Mouse (Mus musculus) midbrain, embryonic 14.5 days (tissue): ENCODE data around the gene Olfr1357. TPM values are rescaled to one million over a fixed set of nuclear protein-coding genes. Genes with fewer than 3 reads are reported as not detected.
A peak's percentile ranks its signal among the peaks of the same experiment; 100 is the strongest.
"Not testable (repeated sequence)": the region's sequence is repeated elsewhere in the genome, so short reads cannot be mapped to it uniquely, and the experiment has no call there.

Source experiments
- ATAC-seq: fragments of 200-750 bp; cut with Nextera tagmentation; 2 replicates; pipeline ENCODE4 v1.8.0; 2017; ENCODE audit warnings: moderate number of reproducible peaks, moderate library complexity; ENCODE audit not compliant: low FRiP score, low TSS enrichment
- DNase-seq: peaks from one replicate; pipeline ENCODE4 v3.0.0-alpha.2; 2015
- H3K27ac ChIP-seq: fragments of 300-500 bp; sonication (generic); replicated peaks from 2 replicates; pipeline ENCODE4 v1.5.1; 2014; ENCODE audit warnings: mild to moderate bottlenecking, low read depth, low read length, moderate library complexity
- H3K27me3 ChIP-seq: fragments of 300-500 bp; sonication (generic); 2 replicates; pipeline ENCODE4 v1.6.1; 2014; ENCODE audit warnings: low read length, control low read depth, mixed read lengths; ENCODE audit not compliant: control insufficient read depth, insufficient read depth
- H3K36me3 ChIP-seq: fragments of 300-500 bp; sonication (generic); 2 replicates; pipeline ENCODE4 v1.6.1; 2014; ENCODE audit warnings: low read length, control low read depth; ENCODE audit not compliant: control insufficient read depth, insufficient read depth
- H3K4me1 ChIP-seq: fragments of 300-500 bp; sonication (generic); 2 replicates; pipeline ENCODE4 v1.6.1; 2014; ENCODE audit warnings: mild to moderate bottlenecking, antibody characterized with exemption, low read length, control low read depth; ENCODE audit not compliant: control insufficient read depth, insufficient read depth
- H3K4me2 ChIP-seq: fragments of 300-500 bp; sonication (generic); 2 replicates; pipeline ENCODE4 v1.6.1; 2014; ENCODE audit warnings: mild to moderate bottlenecking, low read length, moderate library complexity
- H3K4me3 ChIP-seq: fragments of 300-500 bp; sonication (generic); replicated peaks from 2 replicates; pipeline ENCODE4 v1.5.1; 2014; ENCODE audit warnings: low read depth, low read length
- H3K9ac ChIP-seq: fragments of 300-500 bp; sonication (generic); replicated peaks from 2 replicates; pipeline ENCODE4 v1.6.1; 2014; ENCODE audit warnings: mild to moderate bottlenecking, low read length, moderate library complexity
- H3K9me3 ChIP-seq: fragments of 300-500 bp; sonication (generic); 2 replicates; pipeline ENCODE4 v1.6.1; 2016; ENCODE audit warnings: low read length, control low read depth, mixed read lengths; ENCODE audit not compliant: control insufficient read depth
- WGBS: fragments of 180-500 bp; shearing (Covaris S2); extraction: QIAGEN DNeasy Blood & Tissue Kit; methylation state at CpG from one replicate; pipeline ENCODE4 v1.1.7; 2014; 5-methylcytosine and 5-hydroxymethylcytosine counted together
- polyA plus RNA-seq: library from polyadenylated mRNA; unstranded; fragments of >200 nt; fragmentation: Nextera tagmentation; extraction: Ambion mirVana; gene quantifications from 2 replicates; pipeline ENCODE4 v1.2.1, GENCODE M21; 2014

The Olfr1357 gene
- polyA plus RNA-seq: not detected in 2 replicates

- no peak within 1 kb of the TSS for H3K27ac ChIP-seq
- H3K4me2 ChIP-seq: no peak within 1 kb of the TSS
- ATAC-seq (no peak), DNase-seq (no peak)
- H3K36me3 ChIP-seq: no peaks in the 10 kb centered on the region
- H3K9ac ChIP-seq: no peak within 1 kb of the TSS
- no peaks in the 10 kb centered on the region for H3K4me1 ChIP-seq
- H3K4me3 ChIP-seq: no peak within 1 kb of the TSS
- H3K9me3 ChIP-seq: no peaks in the 10 kb centered on the region
- no peaks in the 10 kb centered on the region for H3K27me3 ChIP-seq
- 79% methylated on average over 1 of the region's 1 CpGs for WGBS
Measured at GRCm38 (mm10) chr10:78617974-78618373, at the start of gene Olfr1357. Gene Olfr1357, minus strand, starts transcription at chr10:78618074.

DNA sequence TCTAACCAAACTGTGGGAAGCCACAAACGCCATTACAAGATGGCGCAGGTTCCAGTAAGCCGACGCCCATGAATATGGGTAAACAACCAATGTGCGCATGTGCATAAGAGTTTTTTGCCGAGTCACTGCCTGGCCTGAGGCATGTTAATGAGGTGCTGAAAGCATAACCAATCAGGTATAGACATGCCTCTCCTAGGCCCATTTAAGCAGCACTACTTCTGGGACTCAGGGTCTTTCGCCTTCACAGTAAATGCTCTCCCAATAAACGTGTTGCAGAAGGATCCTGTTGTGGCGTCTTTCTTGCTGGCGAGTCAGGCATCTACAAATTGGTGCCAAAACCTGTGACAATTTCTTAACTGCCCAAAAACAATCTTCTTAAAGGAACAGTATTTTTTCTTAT, 48.8 kb upstream of the Olfr1357 start:
- H3K4me2 ChIP-seq, H3K27ac ChIP-seq, ATAC-seq, H3K27me3 ChIP-seq, H3K36me3 ChIP-seq, H3K4me1 ChIP-seq, H3K4me3 ChIP-seq, H3K9ac ChIP-seq, H3K9me3 ChIP-seq, DNase-seq: not testable (repeated sequence)
- 93% methylated on average over 10 of the region's 10 CpGs for WGBS

- Histone ChIP-seq H3K4me3 (no peak overlapping the region), H3K27me3 (no peaks in the 10 kb centered on the region), H3K4me1 (no peaks in the 10 kb centered on the region), H3K9me3 (no peaks in the 10 kb centered on the region), H3K36me3 (no peaks in the 10 kb centered on the region), H3K4me2 (no peak overlapping the region), H3K27ac (no peak overlapping the region), H3K9ac (no peak overlapping the region)
- WGBS: 95% methylated on average over 1 of the region's 1 CpGs
- no peak for ATAC-seq
- no peak for DNase-seq
Measured at GRCm38 (mm10) chr10:78664546-78664945, 46.7 kb upstream of the Olfr1357 start.

- Histone ChIP-seq H3K9me3 (no peaks in the 10 kb centered on the region), H3K4me1 (no peaks in the 10 kb centered on the region), H3K27ac (no peak overlapping the region), H3K4me3 (no peak overlapping the region), H3K36me3 (no peaks in the 10 kb centered on the region), H3K27me3 (no peaks in the 10 kb centered on the region), H3K9ac (no peak overlapping the region), H3K4me2 (no peak overlapping the region)
- 73% methylated on average over 1 of the region's 1 CpGs for WGBS
- ATAC-seq: no peak
- DNase-seq: no peak
Measured at GRCm38 (mm10) chr10:78661198-78661597, 43.3 kb upstream of the Olfr1357 start.

DNA sequence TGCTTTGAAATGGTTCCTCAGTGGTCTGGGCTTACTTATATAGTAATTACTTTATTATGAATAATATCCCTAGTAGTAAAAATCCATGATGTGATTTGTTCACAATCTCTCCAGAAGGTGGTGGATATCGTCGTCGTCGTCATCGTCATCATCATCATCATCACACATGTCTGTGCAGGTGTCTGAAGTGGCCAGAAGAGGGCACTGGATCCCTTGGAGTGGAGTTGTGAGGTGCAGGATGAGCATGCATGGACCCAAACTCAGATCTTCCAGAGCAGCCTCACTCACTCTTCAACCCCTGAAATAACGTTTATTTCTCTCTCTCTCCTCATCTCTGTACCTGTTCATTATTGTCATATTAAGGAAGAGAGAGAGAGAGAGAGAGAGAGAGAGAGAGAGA, 14.4 kb upstream of the Olfr1357 start:
- WGBS: 16% methylated on average over 6 of the region's 6 CpGs
- Histone ChIP-seq H3K27ac (no peak overlapping the region), H3K9ac (0 out of 2 replicates have a peak overlapping the region, but pooled peaks have one; percentile 20), H3K4me3 (0 out of 2 replicates have a peak overlapping the region, but pooled peaks have one; percentile 12), H3K4me2 (peak overlapping the region; percentile 32), H3K4me1 (no peaks in the 10 kb centered on the region), H3K9me3 (no peaks in the 10 kb centered on the region), H3K36me3 (no peaks in the 10 kb centered on the region), H3K27me3 (no peaks in the 10 kb centered on the region)
- ATAC-seq (peak; percentile 58; the same call in 1 of the 2 replicates), DNase-seq (peak; percentile 79)

GRCm38 (mm10) chr10:78630194-78630593, 12.3 kb upstream of the Olfr1357 start:
- Histone ChIP-seq H3K4me3 (no peak overlapping the region), H3K9me3 (no peaks in the 10 kb centered on the region), H3K4me2 (no peak overlapping the region), H3K27me3 (no peaks in the 10 kb centered on the region), H3K9ac (no peak overlapping the region), H3K27ac (no peak overlapping the region), H3K4me1 (no peaks in the 10 kb centered on the region), H3K36me3 (no peaks in the 10 kb centered on the region)
- DNase-seq (no peak), ATAC-seq (no peak)
- WGBS: 87% methylated on average over 4 of the region's 4 CpGs

- not testable (repeated sequence) for ATAC-seq, DNase-seq, H3K27me3 ChIP-seq, H3K4me3 ChIP-seq, H3K9ac ChIP-seq, H3K4me1 ChIP-seq, H3K9me3 ChIP-seq, H3K36me3 ChIP-seq, H3K4me2 ChIP-seq, H3K27ac ChIP-seq
- 84% methylated on average over 3 of the region's 3 CpGs for WGBS
Measured at GRCm38 (mm10) chr10:78623143-78623542, 5.3 kb upstream of the Olfr1357 start.

GRCm38 (mm10) chr10:78607602-78608001, 10.3 kb downstream of the Olfr1357 start:
- Histone ChIP-seq H3K4me3 (no peak overlapping the region), H3K27me3 (no peaks in the 10 kb centered on the region), H3K27ac (no peak overlapping the region), H3K4me1 (no peaks in the 10 kb centered on the region), H3K9ac (no peak overlapping the region), H3K36me3 (no peaks in the 10 kb centered on the region), H3K9me3 (no peaks in the 10 kb centered on the region), H3K4me2 (no peak overlapping the region)
- DNase-seq: no peak
- no peak for ATAC-seq
- 68% methylated on average over 3 of the region's 3 CpGs for WGBS

- Histone ChIP-seq H3K4me2 (no peak overlapping the region), H3K36me3 (no peaks in the 10 kb centered on the region), H3K27ac (no peak overlapping the region), H3K27me3 (no peaks in the 10 kb centered on the region), H3K4me3 (no peak overlapping the region), H3K9ac (no peak overlapping the region), H3K4me1 (no peaks in the 10 kb centered on the region), H3K9me3 (no peaks in the 10 kb centered on the region)
- ATAC-seq (no peak), DNase-seq (peak; percentile 59)
- 46% methylated on average over 3 of the region's 3 CpGs for WGBS
Measured at GRCm38 (mm10) chr10:78605080-78605479, 12.8 kb downstream of the Olfr1357 start.
